Mouse (Mus musculus) c-Kit-negative CD71-positive TER-119-positive erythroid progenitor cells, embryonic 14.5 days (primary cell): ENCODE measurements around the gene Prox1.

Experiments used
- DNase-seq: peaks from one replicate; pipeline ENCODE4 v3.0.0-alpha.2; 2013; ENCODE audit warnings: low read depth, low spot score

The Prox1 gene

GRCm38 (mm10) chr1:190143593-190143992 is 26.9 kb downstream of the Prox1 start:
- no peak for DNase-seq

GRCm38 (mm10) chr1:190142584-190142983 is 27.9 kb downstream of the Prox1 start:
- no peak for DNase-seq

GRCm38 (mm10) chr1:190140519-190140918 is 30.0 kb downstream of the Prox1 start:
- DNase-seq, result no peak

- no peak for DNase-seq
These were observed 30.7 kb downstream of the Prox1 start for GRCm38 (mm10) chr1:190139711-190140405.

- DNase-seq, result no peak
These were observed 32.6 kb downstream of the Prox1 start for GRCm38 (mm10) chr1:190137943-190138342.

- no peak for DNase-seq
These were observed 37.6 kb downstream of the Prox1 start for GRCm38 (mm10) chr1:190132897-190133296.

- DNase-seq, result no peak
These were observed 39.6 kb downstream of the Prox1 start for GRCm38 (mm10) chr1:190130888-190131287.

GRCm38 (mm10) chr1:190129553-190129952 is 41.0 kb downstream of the Prox1 start:
- no peak for DNase-seq

GRCm38 (mm10) chr1:190128674-190129322 is 41.7 kb downstream of the Prox1 start:
- no peak for DNase-seq

GRCm38 (mm10) chr1:190127878-190128277 is 42.6 kb downstream of the Prox1 start:
- no peak for DNase-seq

GRCm38 (mm10) chr1:190127163-190127795 is 43.2 kb downstream of the Prox1 start:
- DNase-seq, result no peak

- DNase-seq, result no peak
These were observed 45.4 kb downstream of the Prox1 start for GRCm38 (mm10) chr1:190124961-190125739.

- no peak for DNase-seq
These were observed 47.1 kb downstream of the Prox1 start for GRCm38 (mm10) chr1:190123404-190123803.

GRCm38 (mm10) chr1:190115985-190116384 is 54.5 kb downstream of the Prox1 start:
- peak; percentile 2 for DNase-seq

- DNase-seq, result no peak
These were observed 58.8 kb downstream of the Prox1 start for GRCm38 (mm10) chr1:190111741-190112140.

GRCm38 (mm10) chr1:190107587-190107986 is 62.9 kb downstream of the Prox1 start:
- no peak for DNase-seq

GRCm38 (mm10) chr1:190106674-190107420 is 63.7 kb downstream of the Prox1 start:
- DNase-seq, result no peak

GRCm38 (mm10) chr1:190106060-190106459 is 64.5 kb downstream of the Prox1 start:
- DNase-seq, result no peak

GRCm38 (mm10) chr1:190093326-190093725 is 77.2 kb downstream of the Prox1 start:
- no peak for DNase-seq

- DNase-seq, result no peak
These were observed 78.4 kb downstream of the Prox1 start for GRCm38 (mm10) chr1:190092076-190092475.

- DNase-seq, result no peak
These were observed 81.6 kb downstream of the Prox1 start for GRCm38 (mm10) chr1:190088929-190089328.
